Mouse (Mus musculus) bone marrow macrophage, adult 2 months (primary cell): ENCODE results near the gene Lrrn4cl. TPM values are rescaled to one million over a fixed set of nuclear protein-coding genes. Genes with fewer than 3 reads are reported as not detected.

Experiments used
- H3K27ac ChIP-seq: 2 replicates; pipeline ENCODE4 v1.5.1; 2012; ENCODE audit warnings: low read depth, low read length; ENCODE audit not compliant: insufficient read depth
- H3K4me1 ChIP-seq: 2 replicates; pipeline ENCODE4 v1.6.1; 2012; ENCODE audit warnings: low read length; ENCODE audit not compliant: control insufficient read depth, insufficient read depth
- H3K4me3 ChIP-seq: 2 replicates; pipeline ENCODE4 v1.5.1; 2012; ENCODE audit warnings: mild to moderate bottlenecking, low read length, moderate library complexity; ENCODE audit not compliant: insufficient read depth
- CTCF ChIP-seq: IDR thresholded peaks from 2 replicates; pipeline ENCODE4 v1.5.1; 2012; ENCODE audit warnings: low read depth, mild to moderate bottlenecking, low read length, moderate library complexity
- POLR2A ChIP-seq: IDR thresholded peaks from 2 replicates; pipeline ENCODE4 v1.6.1; 2012; ENCODE audit warnings: mild to moderate bottlenecking, low read depth, low read length, borderline replicate concordance
- polyA plus RNA-seq: library from polyadenylated mRNA; stranded (reverse); fragments of >200 nt; gene quantifications from 2 replicates; pipeline ENCODE4 v1.2.4, GENCODE M21; 2012; ENCODE audit not compliant: missing spikeins, insufficient read depth, insufficient read length

Lrrn4cl gene
- polyA plus RNA-seq, 1 experiment, result not detected

- Histone ChIP-seq H3K4me3 (peak within 1 kb of the TSS; percentile 74), H3K4me1 (peaks cover 8% of the 10 kb centered on the region), H3K27ac (peak within 1 kb of the TSS; percentile 60)
- TF ChIP-seq CTCF, result no peak
- no peak for TF ChIP-seq POLR2A
These were observed 47.4 kb downstream of the Lrrn4cl start, which contains the start of gene Ganab for GRCm38 (mm10) chr19:8897865-8898495. Gene Ganab (plus strand): TSS chr19:8898071.

GRCm38 (mm10) chr19:8898576-8898975 is 48.0 kb downstream of the Lrrn4cl start:
- H3K4me1 ChIP-seq, result peaks cover 8% of the 10 kb centered on the region

DNA sequence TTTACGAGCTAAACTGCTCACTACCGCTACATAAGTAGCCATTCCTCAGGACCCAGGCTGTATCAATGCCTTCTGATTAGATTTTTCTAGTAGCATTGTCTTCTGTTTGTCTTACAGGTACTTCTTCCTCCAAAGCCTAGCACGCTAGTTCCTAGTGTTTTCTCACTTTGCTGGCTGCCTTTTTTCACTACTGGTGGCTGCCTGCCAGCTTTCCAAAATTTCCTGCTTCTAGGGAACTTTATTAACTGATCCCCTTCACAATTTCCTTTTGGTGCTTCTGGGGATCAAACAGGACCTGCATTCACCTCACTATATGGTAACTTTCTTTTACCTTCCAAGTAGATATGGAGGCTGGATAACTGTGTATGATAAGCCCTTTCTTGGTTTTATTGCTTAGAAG is 48.5 kb downstream of the Lrrn4cl start:
- peaks cover 5% of the 10 kb centered on the region for H3K4me1 ChIP-seq
- no peak overlapping the region for H3K27ac ChIP-seq
- TF ChIP-seq POLR2A, result no peak
- no peak for TF ChIP-seq CTCF
- H3K4me3 ChIP-seq, result peak overlapping the region; percentile 74

More at GRCm38 (mm10) chr19:8898576-8898975, 48.0 kb downstream of the Lrrn4cl start:
- Histone ChIP-seq H3K4me3 (peak overlapping the region; percentile 74), H3K27ac (peak overlapping the region; percentile 60)
- no peak for TF ChIP-seq CTCF
- TF ChIP-seq POLR2A, result no peak

GRCm38 (mm10) chr19:8903412-8903811 is 52.8 kb downstream of the Lrrn4cl start:
- no peak overlapping the region for H3K4me3 ChIP-seq
- no peak overlapping the region for H3K27ac ChIP-seq
- no peak for TF ChIP-seq CTCF
- no peak for TF ChIP-seq POLR2A
- peaks cover 5% of the 10 kb centered on the region for H3K4me1 ChIP-seq

Other genes starting within 250 kb of the Lrrn4cl start
- not detected in 2 replicates for gene Slc22a6, start 232.7 kb upstream of the Lrrn4cl start, polyA plus RNA-seq
- not detected in 2 replicates for gene Chrm1, start 187.0 kb upstream of the Lrrn4cl start, polyA plus RNA-seq
- gene Slc3a2, start 127.4 kb upstream of the Lrrn4cl start, polyA plus RNA-seq, result 160 and 172 TPM in 2 replicates
- 22.2 and 25.8 TPM in 2 replicates for gene Wdr74, start 114.9 kb upstream of the Lrrn4cl start, polyA plus RNA-seq
- gene 1700092M07Rik, start 110.0 kb upstream of the Lrrn4cl start, polyA plus RNA-seq, result not detected in 2 replicates
- 84.2 and 100 TPM in 2 replicates for gene Stx5a, start 109.4 kb upstream of the Lrrn4cl start, polyA plus RNA-seq
- gene Nxf1, start 93.7 kb upstream of the Lrrn4cl start, polyA plus RNA-seq, result 142 and 162 TPM in 2 replicates
- 28.3 and 34.4 TPM in 2 replicates for gene Tmem223, start 79.8 kb upstream of the Lrrn4cl start, polyA plus RNA-seq
- gene Tmem179b, start 76.3 kb upstream of the Lrrn4cl start, polyA plus RNA-seq, result 147 and 148 TPM in 2 replicates
- gene Taf6l, start 64.4 kb upstream of the Lrrn4cl start, polyA plus RNA-seq, result 14.8 and 18.1 TPM in 2 replicates
- 62.4 and 62.5 TPM in 2 replicates for gene Polr2g, start 52.2 kb upstream of the Lrrn4cl start, polyA plus RNA-seq
- 2.0 and 2.4 TPM in 2 replicates for gene Zbtb3, start 48.2 kb upstream of the Lrrn4cl start, polyA plus RNA-seq
- gene Ttc9c, start 31.4 kb upstream of the Lrrn4cl start, polyA plus RNA-seq, result 37.6 and 38.7 TPM in 2 replicates
- gene Hnrnpul2, start 30.8 kb upstream of the Lrrn4cl start, polyA plus RNA-seq, result 94.2 and 102 TPM in 2 replicates
- gene AC129217.1, start 21.0 kb upstream of the Lrrn4cl start, polyA plus RNA-seq, result 45.4 and 59.2 TPM in 2 replicates
- 77.4 and 81.8 TPM in 2 replicates for gene Bscl2, start 13.3 kb upstream of the Lrrn4cl start, polyA plus RNA-seq
- not detected in 2 replicates for gene Gng3, start 11.6 kb upstream of the Lrrn4cl start, polyA plus RNA-seq
- 193 and 215 TPM in 2 replicates for gene Ubxn1, start 20.7 kb downstream of the Lrrn4cl start, polyA plus RNA-seq
- 37.2 and 40.9 TPM in 2 replicates for gene Uqcc3, start 30.2 kb downstream of the Lrrn4cl start, polyA plus RNA-seq
- gene Lbhd1, start 33.0 kb downstream of the Lrrn4cl start, polyA plus RNA-seq, result 12.6 and 13.7 TPM in 2 replicates
- gene Gm49403, start 33.2 kb downstream of the Lrrn4cl start, polyA plus RNA-seq, result not detected in 2 replicates
- gene 1810009A15Rik, start 38.1 kb downstream of the Lrrn4cl start, polyA plus RNA-seq, result 40.1 and 43.1 TPM in 2 replicates
- 4.9 TPM in 1 of 2 replicates, not detected in the other for gene Gm49416, start 38.2 kb downstream of the Lrrn4cl start, polyA plus RNA-seq
- gene Ints5, start 42.2 kb downstream of the Lrrn4cl start, polyA plus RNA-seq, result 11.5 and 11.8 TPM in 2 replicates
- gene Ganab, start 47.3 kb downstream of the Lrrn4cl start, polyA plus RNA-seq, result 82.5 and 91.3 TPM in 2 replicates
- gene B3gat3, start 69.6 kb downstream of the Lrrn4cl start, polyA plus RNA-seq, result 35.5 and 40.8 TPM in 2 replicates
- gene Rom1, start 78.6 kb downstream of the Lrrn4cl start, polyA plus RNA-seq, result 2.5 and 3.6 TPM in 2 replicates
- gene Eml3, start 78.8 kb downstream of the Lrrn4cl start, polyA plus RNA-seq, result 33.1 and 33.7 TPM in 2 replicates
- 78.6 and 81.2 TPM in 2 replicates for gene Mta2, start 91.1 kb downstream of the Lrrn4cl start, polyA plus RNA-seq
- gene Tut1, start 103.1 kb downstream of the Lrrn4cl start, polyA plus RNA-seq, result 12.5 and 14.6 TPM in 2 replicates
- 220 and 226 TPM in 2 replicates for gene Eef1g, start 116.3 kb downstream of the Lrrn4cl start, polyA plus RNA-seq
- gene Ahnak, start 138.5 kb downstream of the Lrrn4cl start, polyA plus RNA-seq, result 440 and 513 TPM in 2 replicates
- not detected in 2 replicates for gene Scgb1a1, start 237.2 kb downstream of the Lrrn4cl start, polyA plus RNA-seq